Mouse (Mus musculus) G1E (cell line): ENCODE results near the gene Carf.

Source experiments
- CTCF ChIP-seq: IDR thresholded peaks from 2 replicates; pipeline ENCODE4 v1.5.1; 2012; ENCODE audit warnings: low read depth, low read length, inconsistent platforms, mixed read lengths
- GATA1 ChIP-seq: IDR thresholded peaks from 2 replicates; pipeline ENCODE4 v1.6.1; 2012; ENCODE audit warnings: borderline replicate concordance, low read length, inconsistent platforms, mixed read lengths
- GATA2 ChIP-seq: IDR thresholded peaks from 2 replicates; pipeline ENCODE4 v1.6.1; 2012; ENCODE audit warnings: low read depth, low read length, inconsistent platforms, borderline replicate concordance
- POLR2AphosphoS5 ChIP-seq: IDR thresholded peaks from 2 replicates; pipeline ENCODE4 v1.6.1; 2012; ENCODE audit warnings: low read depth, low read length, inconsistent platforms; ENCODE audit not compliant: insufficient replicate concordance
- TAL1 ChIP-seq: conservative IDR thresholded peaks from 2 replicates; pipeline ENCODE4 v1.6.1; 2012; ENCODE audit warnings: low read depth, low read length, inconsistent platforms, mixed read lengths

DNA sequence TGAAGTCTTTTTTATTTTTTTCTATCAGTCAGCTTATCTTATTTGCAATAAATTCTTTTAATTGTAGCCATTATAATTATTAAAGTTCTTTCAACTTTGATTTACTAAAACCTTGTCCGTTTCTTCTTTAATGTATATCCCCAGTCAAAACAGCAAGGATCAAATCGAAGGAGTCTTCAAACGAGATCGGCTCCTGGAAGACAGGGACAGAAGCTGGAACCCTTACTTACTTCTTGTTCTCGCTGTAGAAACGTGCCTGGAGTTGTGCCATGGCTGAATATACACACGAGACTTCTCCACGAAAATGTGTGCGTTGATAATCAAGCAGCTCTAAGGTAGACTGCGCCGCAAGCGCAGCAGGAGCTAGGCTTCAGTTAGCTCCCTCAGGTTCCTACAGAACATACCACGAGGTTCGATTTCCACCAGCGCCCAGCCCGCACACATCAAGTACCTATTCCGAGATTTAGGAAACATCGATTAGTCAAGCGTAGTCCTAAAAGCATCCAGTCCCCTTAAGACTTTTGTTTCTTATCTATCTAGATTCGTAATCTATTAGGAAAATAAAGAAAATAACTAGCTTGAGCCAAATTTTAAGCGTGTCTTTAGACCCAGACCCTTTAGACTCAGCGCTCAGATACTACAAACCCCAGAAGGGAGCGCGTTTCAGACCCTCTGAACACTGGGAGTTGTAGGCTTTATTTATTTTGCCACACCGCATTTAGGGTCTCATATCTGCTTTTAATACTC, 597 bp upstream of the Carf start:
- no peak for TF ChIP-seq CTCF
- no peak for TF ChIP-seq POLR2AphosphoS5
- TF ChIP-seq GATA1: no peak
- TF ChIP-seq TAL1: no peak
- no peak for TF ChIP-seq GATA2
